Mouse (Mus musculus): ENCODE data around the gene Ankrd23.
A peak's percentile ranks its signal among the peaks of the same experiment; 100 is the strongest.
"Not testable (repeated sequence)": the region's sequence is repeated elsewhere in the genome, so short reads cannot be mapped to it uniquely, and the experiment has no call there.

Ankrd23 gene

GRCm38 (mm10) chr1:36536783-36537182 is at the start of gene Ankrd23:
Gene Ankrd23 (minus strand): TSS chr1:36536883.
- DNase-seq (ENCODE audit: low spot score in 2 of 2), result not testable (repeated sequence)

- DNase-seq (ENCODE audit: low spot score in 2 of 2), result no peak
Measured at GRCm38 (mm10) chr1:36586288-36586687, 49.6 kb upstream of the Ankrd23 start.

- DNase-seq (ENCODE audit: low spot score in 2 of 2), result peak in 1 of 2 experiments; percentile 47
Measured at GRCm38 (mm10) chr1:36583408-36584116, 46.9 kb upstream of the Ankrd23 start.

- no peak for DNase-seq (ENCODE audit: low spot score in 2 of 2)
Measured at GRCm38 (mm10) chr1:36582211-36582610, 45.5 kb upstream of the Ankrd23 start.

- DNase-seq (ENCODE audit: low spot score in 2 of 2), result no peak
Measured at GRCm38 (mm10) chr1:36581260-36581659, 44.6 kb upstream of the Ankrd23 start.

- peak; percentile 61 to 63 for DNase-seq (ENCODE audit: low spot score in 2 of 2)
Measured at GRCm38 (mm10) chr1:36580384-36581207, 43.9 kb upstream of the Ankrd23 start.

- no peak for DNase-seq (ENCODE audit: low spot score in 2 of 2)
Measured at GRCm38 (mm10) chr1:36579974-36580383, 43.3 kb upstream of the Ankrd23 start.

- DNase-seq (ENCODE audit: low spot score in 2 of 2), result no peak
Measured at GRCm38 (mm10) chr1:36576991-36577675, 40.5 kb upstream of the Ankrd23 start.

GRCm38 (mm10) chr1:36575347-36575746 is 38.7 kb upstream of the Ankrd23 start:
- DNase-seq (ENCODE audit: low spot score in 2 of 2), result no peak

GRCm38 (mm10) chr1:36574196-36574955 is 37.7 kb upstream of the Ankrd23 start:
- peak in 1 of 2 experiments; percentile 55 for DNase-seq (ENCODE audit: low spot score in 2 of 2)

GRCm38 (mm10) chr1:36573524-36573923 is 36.8 kb upstream of the Ankrd23 start:
- DNase-seq (ENCODE audit: low spot score in 2 of 2), result peak in 1 of 2 experiments; percentile 71

- no peak for DNase-seq (ENCODE audit: low spot score in 2 of 2)
Measured at GRCm38 (mm10) chr1:36572709-36573108, 36.0 kb upstream of the Ankrd23 start.

- no peak for DNase-seq (ENCODE audit: low spot score in 2 of 2)
Measured at GRCm38 (mm10) chr1:36572140-36572700, 35.5 kb upstream of the Ankrd23 start.

- DNase-seq (ENCODE audit: low spot score in 2 of 2), result no peak
Measured at GRCm38 (mm10) chr1:36571627-36572026, 34.9 kb upstream of the Ankrd23 start.

- no peak for DNase-seq (ENCODE audit: low spot score in 2 of 2)
Measured at GRCm38 (mm10) chr1:36570320-36570719, 33.6 kb upstream of the Ankrd23 start.

- no peak for DNase-seq (ENCODE audit: low spot score in 2 of 2)
Measured at GRCm38 (mm10) chr1:36569694-36570276, 33.1 kb upstream of the Ankrd23 start.

- DNase-seq (ENCODE audit: low spot score in 2 of 2), result no peak
Measured at GRCm38 (mm10) chr1:36568776-36569175, 32.1 kb upstream of the Ankrd23 start.

- DNase-seq (ENCODE audit: low spot score in 2 of 2), result no peak
Measured at GRCm38 (mm10) chr1:36567818-36568603, 31.3 kb upstream of the Ankrd23 start.

- no peak for DNase-seq (ENCODE audit: low spot score in 2 of 2)
Measured at GRCm38 (mm10) chr1:36566425-36566824, 29.7 kb upstream of the Ankrd23 start.

GRCm38 (mm10) chr1:36564101-36564500 is 27.4 kb upstream of the Ankrd23 start:
- no peak for DNase-seq (ENCODE audit: low spot score in 2 of 2)

Data from urinary bladder, adult 18-20 months (tissue).